Mouse (Mus musculus) erythroblast, embryonic 14.5 days (primary cell): Measurements from ENCODE around the gene Zc3h14.

Experiments
- GATA1 ChIP-seq: IDR thresholded peaks from 2 replicates; pipeline ENCODE4 v1.6.1; 2012; ENCODE audit warnings: low read length, inconsistent platforms, mixed read lengths
- TAL1 ChIP-seq: IDR thresholded peaks from 3 replicates; pipeline ENCODE4 v1.6.1; 2012; ENCODE audit warnings: low read length, inconsistent platforms, mixed read lengths

GRCm38 (mm10) chr12:98795731-98796318, 49.1 kb downstream of the Zc3h14 start:
- TF ChIP-seq TAL1 (no peak), GATA1 (no peak)
